Mouse (Mus musculus) thymus, adult 2 months (tissue): ENCODE results near the gene Vipr1. TPM values are rescaled to one million over a fixed set of nuclear protein-coding genes. Genes with fewer than 3 reads are reported as not detected.

Source experiments
- DNase-seq: peaks from one replicate; pipeline ENCODE4 v3.0.0; 2021
- H3K27ac ChIP-seq: fragments of 200-500 bp; 2 replicates; pipeline ENCODE4 v1.5.1; 2012; ENCODE audit warnings: low read length, control low read depth; ENCODE audit not compliant: control insufficient read depth, insufficient read depth
- H3K27me3 ChIP-seq: fragments of 200-500 bp; 2 replicates; pipeline ENCODE4 v1.6.1; 2012; ENCODE audit warnings: mild to moderate bottlenecking, low read length, moderate library complexity, mixed read lengths; ENCODE audit not compliant: control insufficient read depth, insufficient read depth
- H3K36me3 ChIP-seq: fragments of 200-500 bp; 2 replicates; pipeline ENCODE4 v1.6.1; 2012; ENCODE audit warnings: mild to moderate bottlenecking, low read length, moderate library complexity; ENCODE audit not compliant: control insufficient read depth, insufficient read depth
- H3K4me1 ChIP-seq: fragments of 200-500 bp; replicated peaks from 2 replicates; pipeline ENCODE4 v1.6.1; 2012; ENCODE audit warnings: low read length; ENCODE audit not compliant: control insufficient read depth, insufficient read depth
- H3K4me3 ChIP-seq: fragments of 200-500 bp; 2 replicates; pipeline ENCODE4 v1.5.1; 2012; ENCODE audit warnings: mild to moderate bottlenecking, low read length, control low read depth, moderate library complexity; ENCODE audit not compliant: control insufficient read depth, insufficient read depth
- CTCF ChIP-seq: fragments of 200-500 bp; IDR thresholded peaks from 2 replicates; pipeline ENCODE4 v1.5.1; 2012; ENCODE audit warnings: mild to moderate bottlenecking, control low read depth, low read length, moderate library complexity, borderline replicate concordance; ENCODE audit not compliant: control insufficient read depth, poor library complexity, insufficient read depth; ENCODE audit errors: extremely low read depth
- POLR2A ChIP-seq: fragments of 200-500 bp; IDR thresholded peaks from 2 replicates; pipeline ENCODE4 v1.6.1; 2012; ENCODE audit warnings: mild to moderate bottlenecking, low read length, control low read depth, moderate library complexity; ENCODE audit not compliant: control insufficient read depth, poor library complexity, insufficient read depth; ENCODE audit errors: extremely low read depth
- WGBS: fragments of 180-500 bp; shearing (Covaris S2); methylation state at CpG from one replicate; pipeline ENCODE4 v1.1.7; 2018; 5-methylcytosine and 5-hydroxymethylcytosine counted together
- polyA plus RNA-seq: library from polyadenylated mRNA; depleted of rRNA; stranded (reverse); fragments of >200 nt; gene quantifications from 2 replicates; pipeline ENCODE4 v1.2.3, GENCODE M21; 2012

Gene Vipr1
- polyA plus RNA-seq, 1 experiment, result 7.0 TPM

DNA sequence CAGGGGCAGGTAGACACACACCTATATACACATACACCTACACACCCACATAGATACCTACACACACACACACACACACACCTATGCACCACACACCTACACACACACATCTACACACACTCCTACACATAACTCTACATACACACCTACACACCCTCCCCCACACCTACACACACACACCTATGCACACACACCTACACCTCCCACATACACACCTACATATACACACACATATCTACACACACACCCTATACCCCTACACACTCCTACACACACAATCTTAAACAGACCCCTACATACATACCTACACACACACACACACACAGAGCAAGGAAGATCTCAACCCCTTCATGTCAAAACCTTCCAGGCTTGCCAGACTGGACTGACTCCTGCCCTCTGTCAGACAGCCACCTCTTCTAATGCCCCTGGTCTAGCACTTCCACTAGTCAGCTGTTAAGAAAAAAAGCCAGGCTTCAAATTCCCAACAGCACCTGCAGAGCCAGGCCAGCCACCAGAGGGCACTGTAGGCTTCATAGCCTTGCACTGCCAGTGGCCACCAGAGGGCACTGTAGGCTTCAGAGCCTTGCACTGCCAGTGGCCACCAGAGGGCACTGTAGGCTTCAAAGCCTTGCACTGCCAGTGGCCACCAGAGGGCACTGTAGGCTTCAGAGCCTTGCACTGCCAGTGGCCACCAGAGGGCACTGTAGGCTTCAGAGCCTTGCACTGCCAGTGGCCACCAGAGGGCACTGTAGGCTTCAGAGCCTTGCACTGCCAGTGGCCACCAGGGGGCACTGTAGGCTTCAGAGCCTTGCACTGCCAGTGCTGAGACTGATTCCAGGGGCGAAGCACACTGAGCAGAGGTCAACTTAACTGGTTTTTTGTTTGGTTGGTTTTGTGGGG, 54.9 kb downstream of the Vipr1 start:
- no peak for TF ChIP-seq POLR2A
- TF ChIP-seq CTCF, result peak; percentile 100
- H3K4me1 ChIP-seq, result no peaks in the 10 kb centered on the region
- H3K27me3 ChIP-seq, result no peaks in the 10 kb centered on the region
- no peak overlapping the region for H3K27ac ChIP-seq
- no peak overlapping the region for H3K4me3 ChIP-seq
- 100% methylated on average over 1 of the region's 1 CpGs for WGBS
- DNase-seq, result peak; percentile 54
- H3K36me3 ChIP-seq, result peaks cover 3% of the 10 kb centered on the region; the same call in 1 of the 2 replicates

DNA sequence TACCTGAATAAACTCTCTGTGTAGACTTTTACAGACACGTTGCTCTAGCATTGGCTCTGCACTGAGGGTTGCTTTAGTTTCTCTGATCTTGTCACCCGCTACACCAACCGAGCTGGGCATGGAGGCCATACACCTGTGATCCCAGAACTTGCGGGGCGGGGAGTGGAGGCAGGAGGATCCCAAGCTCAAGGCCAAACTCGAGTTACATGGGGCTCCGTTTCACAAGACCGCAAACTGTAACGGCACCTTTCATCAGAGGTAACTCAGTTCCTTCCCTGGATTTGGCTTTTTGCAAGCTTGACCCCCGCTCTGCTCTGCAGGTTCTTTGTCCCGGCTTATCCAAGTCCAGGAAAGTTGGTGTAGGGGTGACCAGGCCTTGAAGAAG, 61.7 kb downstream of the Vipr1 start:
- 37% methylated on average over 11 of the region's 11 CpGs for WGBS
- no peak for TF ChIP-seq POLR2A
- no peak for TF ChIP-seq CTCF

DNA sequence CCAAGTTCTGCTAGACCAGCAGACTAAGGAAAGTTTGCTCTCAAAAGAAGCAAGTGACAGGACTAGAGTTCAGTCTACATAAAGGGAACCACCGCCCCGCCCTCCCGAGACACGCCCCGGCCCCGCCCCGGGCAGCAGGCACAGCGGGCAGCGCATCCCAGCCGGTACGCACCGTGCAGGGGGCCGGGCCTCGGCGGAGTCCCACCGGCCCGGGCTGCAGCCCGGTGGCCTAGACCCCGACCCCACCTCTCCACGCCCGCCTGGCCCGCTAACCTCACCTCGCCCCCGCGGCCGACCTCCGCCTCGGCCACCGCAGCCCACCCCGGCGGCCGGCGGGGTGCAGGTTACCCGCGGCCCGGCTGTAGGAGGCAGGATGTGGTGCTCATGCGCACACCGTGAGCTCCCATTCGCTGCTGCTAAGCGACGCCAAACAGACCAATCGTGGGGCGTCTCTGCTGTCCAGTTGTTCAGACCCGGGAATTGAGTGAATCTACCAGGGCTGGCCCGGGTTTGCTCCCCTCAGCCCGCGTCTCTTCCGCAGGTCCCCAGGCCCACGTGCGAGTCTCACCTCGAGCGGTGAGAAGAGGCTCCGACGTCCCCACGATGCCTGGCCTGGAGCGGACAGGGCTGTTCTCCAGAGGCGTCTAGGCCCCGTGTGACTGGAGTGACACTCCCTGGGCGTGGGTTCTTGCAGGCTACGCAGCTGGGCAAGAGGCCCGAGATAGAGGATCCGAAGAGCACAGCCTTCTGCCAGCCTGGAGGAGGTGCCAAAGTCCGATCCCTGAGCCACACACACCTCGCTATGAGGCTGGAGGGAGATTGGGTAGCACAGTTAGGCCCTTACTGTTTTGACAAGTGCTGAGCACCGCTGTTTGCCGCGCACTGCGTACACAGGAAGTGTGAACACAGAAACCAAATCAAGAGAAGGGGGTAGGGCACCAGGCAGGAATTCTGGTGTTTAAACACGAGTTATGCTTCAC, 62.4 kb downstream of the Vipr1 start, which contains the start of gene Sec22c:
Gene Sec22c, minus strand, starts transcription at position 845 of the 980 bp plus-strand sequence.
- H3K27me3 ChIP-seq, result no peaks in the 10 kb centered on the region
- peaks cover 26% of the 10 kb centered on the region for H3K4me1 ChIP-seq
- peak within 1 kb of the TSS; percentile 76 for H3K4me3 ChIP-seq
- peak within 1 kb of the TSS; percentile 75 for H3K27ac ChIP-seq
- WGBS, result under 1% methylated on average over 69 of the region's 69 CpGs
- no peaks in the 10 kb centered on the region for H3K36me3 ChIP-seq
- peak; percentile 92 for DNase-seq
- TF ChIP-seq CTCF, result peak; percentile 40; the same call in 1 of the 2 replicates
- TF ChIP-seq POLR2A, result peak; percentile 48

More for the DNA sequence above, 61.7 kb downstream of the Vipr1 start:
- peak overlapping the region; percentile 76 for H3K4me3 ChIP-seq
- peak overlapping the region; percentile 68; the same call in 1 of the 2 replicates for H3K27ac ChIP-seq
- no peaks in the 10 kb centered on the region for H3K27me3 ChIP-seq
- H3K4me1 ChIP-seq, result peaks cover 26% of the 10 kb centered on the region
- no peaks in the 10 kb centered on the region for H3K36me3 ChIP-seq
- DNase-seq, result no peak

DNA sequence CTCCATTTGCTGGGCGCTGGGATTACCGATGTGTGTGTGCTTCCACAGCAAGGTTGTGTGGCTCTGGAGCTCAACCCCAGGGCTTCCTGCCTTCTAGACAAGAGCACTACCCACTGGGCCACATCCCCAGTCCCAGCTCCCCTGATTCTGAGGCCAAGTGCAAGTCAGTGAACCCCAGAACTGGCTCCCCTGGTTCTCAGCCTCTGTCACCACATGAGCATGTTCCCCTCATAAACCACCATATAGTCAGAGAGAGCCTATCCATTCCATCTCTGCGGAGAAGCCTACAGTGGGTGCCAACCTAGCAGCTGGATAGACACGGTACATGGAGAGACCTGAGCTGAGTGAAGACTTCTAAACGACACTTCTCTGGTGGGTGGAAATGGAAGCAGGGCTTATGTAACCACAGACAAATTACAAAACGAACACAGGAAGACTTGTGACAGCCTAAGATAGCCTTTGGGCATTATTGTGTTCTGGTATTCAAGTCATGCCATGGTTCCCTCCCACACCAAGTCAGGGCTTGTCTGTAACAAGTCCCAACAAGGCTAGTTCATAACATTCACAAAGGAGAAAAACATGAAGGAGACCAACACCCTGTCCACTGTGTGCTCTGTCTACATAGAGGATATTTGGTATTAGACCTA, 63.6 kb downstream of the Vipr1 start:
- TF ChIP-seq POLR2A (no peak), CTCF (no peak)
- WGBS, result 71% methylated on average over 6 of the region's 6 CpGs
- no peak for DNase-seq
- H3K4me1 ChIP-seq, result peaks cover 29% of the 10 kb centered on the region
- no peaks in the 10 kb centered on the region for H3K36me3 ChIP-seq
- H3K4me3 ChIP-seq, result no peak overlapping the region
- H3K27me3 ChIP-seq, result no peaks in the 10 kb centered on the region
- peak overlapping the region; percentile 75 for H3K27ac ChIP-seq

DNA sequence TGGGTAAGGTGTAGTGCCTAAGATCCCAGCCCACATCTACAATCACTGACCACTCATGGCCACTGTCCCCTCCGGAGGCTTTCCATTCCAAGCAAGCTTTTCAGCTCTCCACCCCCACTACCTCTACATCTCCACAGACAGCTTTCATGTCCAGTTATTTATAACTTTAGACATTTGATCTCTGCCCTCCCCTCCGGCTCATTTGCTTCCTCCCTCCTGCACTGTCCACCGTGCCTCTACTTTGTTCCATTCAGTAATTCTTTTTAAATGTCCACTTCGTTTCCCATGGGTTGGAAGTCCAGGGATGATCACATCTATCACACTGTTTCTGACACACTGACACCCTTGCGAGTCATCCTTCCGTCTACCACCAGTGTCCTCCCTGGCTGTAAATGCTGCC, 65.3 kb downstream of the Vipr1 start:
- Histone ChIP-seq H3K4me3 (no peak overlapping the region), H3K27me3 (no peaks in the 10 kb centered on the region), H3K36me3 (peaks cover 4% of the 10 kb centered on the region), H3K4me1 (peaks cover 26% of the 10 kb centered on the region), H3K27ac (no peak overlapping the region)
- WGBS, result 89% methylated on average over 6 of the region's 6 CpGs
- DNase-seq, result no peak
- TF ChIP-seq POLR2A, result no peak
- TF ChIP-seq CTCF, result no peak
